Mouse (Mus musculus) gastrocnemius, adult 18-20 months (tissue): Measurements from ENCODE around the gene Nfyb. TPM values are rescaled to one million over a fixed set of nuclear protein-coding genes. Genes with fewer than 3 reads are reported as not detected.
A peak's percentile ranks its signal among the peaks of the same experiment; 100 is the strongest.

Source experiments
- DNase-seq: peaks from one replicate; pipeline ENCODE4 v3.0.0; 2021; ENCODE audit warnings: low spot score
- long read RNA-seq, 2 experiments: library from polyadenylated mRNA; stranded (forward); transcript quantifications; one replicate each; pipeline ENCODE4 v2.0.0; 2021
- total RNA-seq, 2 experiments: library from RNA; stranded (reverse); gene quantifications; 2 replicates each; pipeline ENCODE4 v1.2.3; 2021

Gene Nfyb
- total RNA-seq: 10 to 100 TPM; 34.2 to 37.9 TPM
- long read RNA-seq, experiment 1, transcript Nfyb-204 (8 exons, 2,554 nt): major isoform, 14 of 80 reads
- long read RNA-seq, experiment 1, partial matches to known transcripts: 3 of 80 reads
- long read RNA-seq, experiment 1, other reads (novel, unspliced or antisense): 63 of 80 reads
- long read RNA-seq, experiment 2, transcript Nfyb-204 (8 exons, 2,554 nt): major isoform, 14 of 48 reads
- long read RNA-seq, experiment 2, partial matches to known transcripts: 2 of 48 reads
- long read RNA-seq, experiment 2, other reads (novel, unspliced or antisense): 32 of 48 reads

- DNase-seq: peak; percentile 96
These were observed at the start of gene Nfyb for GRCm38 (mm10) chr10:82763840-82764631. TSS of gene Nfyb (minus strand) at chr10:82764144.

GRCm38 (mm10) chr10:82811855-82812431 is 48.0 kb upstream of the Nfyb start:
- peak; percentile 53 for DNase-seq

- DNase-seq: no peak
These were observed 45.4 kb upstream of the Nfyb start for GRCm38 (mm10) chr10:82809352-82809751.

GRCm38 (mm10) chr10:82808891-82809290 is 44.9 kb upstream of the Nfyb start:
- no peak for DNase-seq

- no peak for DNase-seq
These were observed 44.2 kb upstream of the Nfyb start for GRCm38 (mm10) chr10:82808155-82808554.

- peak; percentile 51 for DNase-seq
These were observed 43.3 kb upstream of the Nfyb start for GRCm38 (mm10) chr10:82807238-82807637.

GRCm38 (mm10) chr10:82806414-82806813 is 42.5 kb upstream of the Nfyb start:
- DNase-seq: no peak

GRCm38 (mm10) chr10:82805111-82805510 is 41.2 kb upstream of the Nfyb start:
- no peak for DNase-seq

GRCm38 (mm10) chr10:82804396-82804795 is 40.5 kb upstream of the Nfyb start:
- DNase-seq: no peak

GRCm38 (mm10) chr10:82800094-82800493 is 36.1 kb upstream of the Nfyb start:
- DNase-seq: no peak

GRCm38 (mm10) chr10:82798312-82798933 is 34.5 kb upstream of the Nfyb start:
- no peak for DNase-seq

- no peak for DNase-seq
These were observed 33.2 kb upstream of the Nfyb start for GRCm38 (mm10) chr10:82797119-82797491.

GRCm38 (mm10) chr10:82796471-82797118 is 32.7 kb upstream of the Nfyb start:
- no peak for DNase-seq

- DNase-seq: no peak
These were observed 31.8 kb upstream of the Nfyb start for GRCm38 (mm10) chr10:82795767-82796166.

- peak; percentile 69 for DNase-seq
These were observed 31.3 kb upstream of the Nfyb start for GRCm38 (mm10) chr10:82795071-82795731.

- DNase-seq: no peak
These were observed 28.4 kb upstream of the Nfyb start for GRCm38 (mm10) chr10:82792311-82792710.

GRCm38 (mm10) chr10:82791713-82792112 is 27.8 kb upstream of the Nfyb start:
- no peak for DNase-seq

GRCm38 (mm10) chr10:82790504-82790903 is 26.6 kb upstream of the Nfyb start:
- DNase-seq: no peak

- no peak for DNase-seq
These were observed 25.2 kb upstream of the Nfyb start for GRCm38 (mm10) chr10:82789181-82789580.

GRCm38 (mm10) chr10:82782472-82782871 is 18.5 kb upstream of the Nfyb start:
- no peak for DNase-seq

GRCm38 (mm10) chr10:82780816-82781215 is 16.9 kb upstream of the Nfyb start:
- no peak for DNase-seq
